Mouse (Mus musculus): ENCODE results near the gene Dgcr2.

Gene Dgcr2

DNA sequence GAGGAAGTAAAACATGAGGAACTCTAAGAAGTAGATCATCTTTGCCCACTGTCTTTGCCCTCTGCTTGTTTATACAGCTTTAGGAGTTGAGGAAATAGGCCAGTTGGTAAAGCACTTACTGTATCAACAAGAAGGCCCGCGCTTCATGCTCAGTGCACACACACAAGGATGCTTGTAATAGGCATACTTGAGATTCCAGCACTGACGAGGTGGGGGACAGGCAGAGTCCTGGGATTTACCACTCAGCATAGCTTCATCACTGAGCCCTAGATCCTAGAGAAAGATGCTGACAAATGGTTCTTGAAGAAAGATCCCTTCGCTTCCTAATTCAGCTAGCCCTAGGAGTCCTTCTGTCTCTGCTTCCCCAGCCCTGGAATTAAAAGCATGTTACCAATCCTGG is 85.2 kb downstream of the Dgcr2 start:
- DNase-seq (ENCODE audit: inconsistent age in 2 of 2, low spot score in 1 of 2): no peak

DNA sequence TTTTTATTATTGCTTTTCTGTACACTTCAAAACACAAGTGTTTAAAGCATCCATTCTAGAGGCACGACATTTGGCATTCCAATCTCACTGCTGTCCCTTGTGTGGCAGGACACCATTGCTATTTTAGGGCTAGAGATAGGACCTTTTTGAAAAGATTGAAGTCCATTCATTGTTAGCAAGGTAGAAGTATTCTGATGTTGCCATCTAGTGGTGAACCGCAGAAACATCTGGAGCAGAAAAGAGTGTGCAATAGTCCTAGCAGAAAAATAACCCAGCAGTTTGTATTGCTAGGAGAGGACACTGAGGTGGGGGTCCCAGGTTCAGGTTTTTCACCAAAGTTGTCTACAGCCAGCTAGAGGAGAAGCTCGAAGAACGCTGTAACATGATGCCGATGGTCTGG is 86.2 kb downstream of the Dgcr2 start:
- DNase-seq (ENCODE audit: inconsistent age in 2 of 2, low spot score in 1 of 2): peak; percentile 27 to 77

DNA sequence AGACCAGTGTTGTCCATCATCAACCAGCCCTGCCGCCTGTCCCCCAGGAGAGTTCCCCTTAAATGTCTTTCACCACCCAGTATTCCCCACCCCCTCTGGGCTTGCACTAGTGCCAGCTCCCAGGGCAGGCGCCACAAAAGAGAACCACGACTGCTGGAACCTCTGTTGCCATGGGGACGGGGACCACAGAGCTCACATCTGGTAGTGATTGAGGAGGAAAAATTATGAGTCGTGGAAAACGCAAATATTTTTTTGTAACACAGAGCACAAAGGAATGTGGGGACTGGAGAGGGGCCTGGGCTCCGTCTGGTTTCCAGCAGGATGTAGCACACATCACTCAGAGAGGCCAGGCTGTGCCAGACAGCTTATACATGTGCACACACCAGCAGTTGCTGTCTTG is 88.7 kb downstream of the Dgcr2 start:
- DNase-seq (ENCODE audit: inconsistent age in 2 of 2, low spot score in 1 of 2): no peak

DNA sequence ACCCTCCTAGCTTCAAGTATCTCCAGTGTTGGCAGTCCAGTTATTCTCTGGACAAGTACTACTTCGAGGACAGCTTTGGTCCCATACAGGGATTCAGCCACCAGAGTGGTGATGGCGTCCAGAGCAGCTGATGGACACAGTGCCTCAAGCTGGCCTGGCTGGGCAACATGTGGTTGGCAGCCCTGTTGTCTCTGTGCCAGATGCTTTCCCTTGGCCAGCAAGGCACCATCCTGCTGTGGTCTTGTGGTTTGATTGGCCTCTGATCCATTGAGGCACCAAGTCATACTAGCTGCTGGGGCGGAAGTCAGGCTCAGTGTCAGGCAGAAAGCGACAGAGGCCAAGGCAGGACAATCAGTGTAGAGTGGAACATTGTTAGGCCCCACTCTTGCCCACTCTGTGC is 89.2 kb downstream of the Dgcr2 start:
- no peak for DNase-seq (ENCODE audit: inconsistent age in 2 of 2, low spot score in 1 of 2)

DNA sequence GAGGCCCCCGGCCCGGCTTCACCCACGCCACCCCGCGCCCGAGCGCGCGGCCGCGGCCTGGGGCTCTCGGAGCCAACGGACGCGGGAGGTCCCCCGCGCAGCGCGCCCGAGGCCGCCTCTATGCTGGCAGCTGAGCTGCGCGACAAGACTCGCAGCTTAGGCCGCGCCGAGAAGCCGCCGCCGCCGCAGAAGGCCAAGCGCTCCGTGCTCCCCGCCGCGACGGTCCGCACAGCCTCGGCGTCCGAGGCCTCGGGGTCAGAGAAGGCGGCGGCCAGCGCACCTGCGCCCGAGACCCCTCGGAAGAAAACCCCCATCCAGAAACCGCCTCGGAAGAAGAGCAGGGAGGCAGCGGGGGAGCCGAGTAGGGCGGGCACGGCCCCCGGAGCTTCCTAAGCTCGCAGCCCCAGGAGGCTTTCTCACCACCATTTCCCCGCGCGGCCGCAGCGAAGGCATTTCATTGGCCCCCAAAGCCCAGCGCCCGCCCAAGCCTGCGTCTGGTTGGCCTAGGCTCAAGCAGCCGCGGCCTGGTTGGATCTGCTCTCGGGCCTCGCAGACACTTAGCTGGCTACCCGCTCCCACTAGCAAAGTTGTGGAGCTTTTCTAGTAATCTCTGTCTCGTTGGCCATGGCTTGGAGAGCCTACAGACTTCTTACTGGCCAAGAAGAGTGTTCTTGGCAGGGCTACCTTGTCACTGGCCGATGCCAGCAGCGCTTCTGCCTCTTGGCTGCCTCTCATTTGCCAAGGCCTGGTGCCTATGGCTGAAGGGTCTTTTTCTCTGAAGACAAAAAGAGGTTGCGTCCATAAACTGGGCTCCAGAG is 91.0 kb downstream of the Dgcr2 start:
- peak; percentile 89 to 96 for DNase-seq (ENCODE audit: inconsistent age in 2 of 2, low spot score in 1 of 2)

DNA sequence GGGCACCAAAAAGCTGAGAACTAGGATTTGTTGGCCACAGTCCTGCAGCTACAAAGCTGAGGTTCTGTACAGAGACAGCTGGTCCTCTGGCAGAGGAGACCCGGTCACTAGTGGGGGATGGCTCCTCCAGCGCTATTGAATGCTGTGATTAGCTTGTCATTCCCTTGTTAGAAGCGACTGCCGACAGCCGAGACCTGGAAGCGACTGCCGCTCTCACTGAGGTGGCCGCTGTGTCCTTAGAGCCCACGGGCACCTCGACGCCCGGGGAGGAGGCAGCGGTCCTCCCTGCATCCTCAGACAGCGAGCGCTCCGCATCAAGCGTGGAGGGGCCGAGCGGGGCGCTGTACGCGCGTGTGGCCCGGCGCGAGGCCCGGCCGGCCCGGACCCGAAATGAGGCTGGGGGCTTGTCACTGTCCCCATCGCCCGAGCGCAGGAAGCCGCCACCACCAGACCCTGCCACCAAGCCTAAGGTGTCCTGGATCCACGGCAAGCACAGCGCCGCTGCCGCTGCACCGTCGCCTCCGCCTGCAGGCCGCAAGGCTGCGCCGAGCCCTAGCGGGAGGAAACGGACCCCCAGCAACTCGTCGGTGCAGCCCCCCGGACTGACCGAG is 91.7 kb downstream of the Dgcr2 start:
- no peak for DNase-seq (ENCODE audit: inconsistent age in 2 of 2, low spot score in 1 of 2)

DNA sequence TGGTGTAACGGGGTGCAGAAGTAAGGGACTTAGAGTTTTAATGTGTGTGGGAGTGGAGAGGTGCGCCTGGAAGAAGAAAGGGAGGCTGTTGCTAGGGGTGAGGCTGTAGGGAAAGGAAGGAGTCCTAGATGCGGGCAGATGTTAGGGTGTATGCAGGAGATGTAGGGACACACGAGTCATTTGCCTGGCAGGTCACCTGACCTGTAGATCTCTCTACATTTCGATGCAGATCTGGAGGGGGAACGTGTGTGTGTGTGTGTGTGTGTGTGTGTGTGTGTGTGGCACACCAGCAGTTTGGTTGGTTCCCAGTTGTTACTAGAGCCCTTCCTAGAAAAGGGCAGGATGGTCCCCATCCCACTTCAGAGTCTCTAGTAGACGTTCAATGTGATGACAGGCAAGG is 93.4 kb downstream of the Dgcr2 start:
- DNase-seq (ENCODE audit: inconsistent age in 2 of 2, low spot score in 1 of 2): no peak

DNA sequence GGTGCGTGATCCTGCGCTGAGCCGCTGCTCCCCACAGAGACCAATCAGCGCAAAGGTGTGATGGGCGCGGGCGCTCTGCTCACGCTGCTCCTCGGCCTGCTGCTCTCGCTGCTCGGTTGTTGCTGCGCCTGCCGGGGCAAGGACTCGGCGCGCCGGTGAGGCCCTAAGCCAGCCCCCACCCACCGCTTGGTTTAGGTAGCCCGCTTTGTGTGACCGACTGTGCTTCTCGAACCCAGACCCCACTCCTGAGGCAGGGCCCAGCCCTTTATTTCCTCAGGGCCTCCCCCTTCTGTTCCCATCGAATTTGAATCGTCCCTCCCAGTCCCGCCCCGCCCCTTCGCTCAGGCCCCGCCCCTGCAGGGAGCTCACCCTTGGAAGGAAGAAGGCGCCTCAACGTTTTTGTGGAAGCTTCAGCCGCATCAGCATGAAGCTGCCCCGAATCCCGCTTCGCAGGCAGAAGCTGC is 93.9 kb downstream of the Dgcr2 start:
- DNase-seq (ENCODE audit: inconsistent age in 2 of 2, low spot score in 1 of 2): peak; percentile 52 to 79

DNA sequence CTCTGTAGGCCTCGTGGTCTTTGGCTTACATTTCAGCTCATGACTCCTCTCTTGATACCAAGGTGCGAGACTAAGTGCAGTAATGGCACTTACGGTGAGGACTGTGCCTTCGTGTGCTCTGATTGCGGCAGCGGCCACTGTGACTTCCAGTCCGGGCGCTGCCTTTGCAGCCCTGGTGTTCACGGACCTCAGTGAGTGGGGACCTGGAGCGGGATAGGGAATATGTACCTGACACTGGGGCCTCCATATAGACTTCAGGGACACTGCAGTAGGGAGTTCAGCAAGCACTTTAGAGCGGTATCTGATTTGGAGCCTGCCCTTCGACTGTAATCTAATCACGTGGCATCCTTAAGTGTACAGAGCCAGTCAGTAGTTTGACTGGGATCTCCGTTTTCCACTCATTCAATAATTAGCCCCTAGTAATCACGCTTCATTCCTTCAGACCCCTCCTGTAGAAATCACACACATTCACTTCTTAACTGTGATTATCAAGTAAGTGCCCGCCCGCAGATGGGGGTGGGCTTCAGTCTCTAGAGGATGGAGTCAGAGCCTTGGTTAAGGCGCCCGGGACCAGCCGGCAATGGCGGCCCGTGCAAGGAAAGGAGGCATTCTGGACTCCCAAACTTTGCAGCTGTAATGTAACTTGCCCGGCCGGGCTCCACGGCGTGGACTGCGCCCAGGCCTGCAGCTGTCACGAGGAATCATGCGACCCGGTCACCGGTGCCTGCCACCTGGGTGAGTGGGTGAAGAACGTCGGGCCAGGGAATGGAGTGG is 94.5 kb downstream of the Dgcr2 start:
- no peak for DNase-seq (ENCODE audit: inconsistent age in 2 of 2, low spot score in 1 of 2)

DNA sequence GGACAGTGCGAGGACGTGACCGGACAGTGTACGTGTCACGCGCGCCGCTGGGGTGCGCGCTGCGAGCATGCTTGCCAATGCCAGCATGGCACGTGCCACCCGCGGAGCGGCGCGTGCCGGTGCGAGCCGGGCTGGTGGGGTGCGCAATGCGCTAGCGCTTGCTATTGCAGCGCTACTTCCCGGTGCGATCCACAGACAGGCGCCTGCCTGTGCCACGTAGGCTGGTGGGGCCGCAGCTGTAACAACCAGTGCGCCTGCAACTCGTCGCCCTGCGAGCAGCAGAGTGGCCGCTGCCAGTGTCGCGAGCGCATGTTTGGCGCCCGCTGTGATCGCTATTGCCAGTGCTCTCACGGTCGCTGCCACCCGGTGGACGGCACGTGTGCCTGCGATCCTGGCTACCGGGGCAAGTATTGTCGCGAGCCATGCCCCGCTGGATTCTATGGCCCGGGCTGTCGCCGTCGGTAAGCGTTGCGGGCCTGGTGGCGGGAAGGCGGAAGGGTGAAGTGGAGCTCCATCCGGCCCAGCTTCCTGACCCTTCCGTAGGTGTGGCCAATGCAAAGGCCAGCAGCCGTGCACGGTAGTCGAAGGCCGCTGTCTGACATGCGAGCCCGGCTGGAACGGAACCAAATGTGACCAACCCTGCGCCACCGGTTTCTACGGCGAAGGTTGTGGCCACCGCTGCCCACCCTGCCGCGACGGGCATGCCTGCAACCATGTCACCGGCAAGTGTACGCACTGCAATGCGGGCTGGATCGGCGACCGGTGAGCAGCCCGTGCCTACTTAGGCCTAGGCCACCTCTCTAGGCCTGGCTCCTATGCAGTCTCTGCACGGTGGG is 95.3 kb downstream of the Dgcr2 start:
- peak; percentile 52 to 82 for DNase-seq (ENCODE audit: inconsistent age in 2 of 2, low spot score in 1 of 2)

DNA sequence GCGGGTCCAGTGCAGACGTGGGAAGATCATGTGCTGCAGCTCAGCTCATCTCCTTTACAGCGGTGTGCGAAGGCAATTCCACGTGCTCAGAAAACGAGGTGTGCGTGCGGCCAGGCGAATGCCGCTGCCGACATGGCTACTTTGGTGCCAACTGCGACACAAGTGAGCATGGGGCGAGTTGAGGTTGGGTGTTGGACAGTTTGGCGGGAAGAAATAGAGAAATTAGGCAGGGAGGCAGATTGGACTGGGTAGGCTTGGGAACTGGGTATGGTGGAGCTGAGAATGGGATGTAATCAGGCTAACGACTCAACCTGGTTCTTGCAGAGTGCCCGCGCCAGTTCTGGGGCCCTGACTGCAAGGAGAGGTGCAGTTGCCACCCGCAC is 95.9 kb downstream of the Dgcr2 start:
- DNase-seq (ENCODE audit: inconsistent age in 2 of 2, low spot score in 1 of 2): no peak

DNA sequence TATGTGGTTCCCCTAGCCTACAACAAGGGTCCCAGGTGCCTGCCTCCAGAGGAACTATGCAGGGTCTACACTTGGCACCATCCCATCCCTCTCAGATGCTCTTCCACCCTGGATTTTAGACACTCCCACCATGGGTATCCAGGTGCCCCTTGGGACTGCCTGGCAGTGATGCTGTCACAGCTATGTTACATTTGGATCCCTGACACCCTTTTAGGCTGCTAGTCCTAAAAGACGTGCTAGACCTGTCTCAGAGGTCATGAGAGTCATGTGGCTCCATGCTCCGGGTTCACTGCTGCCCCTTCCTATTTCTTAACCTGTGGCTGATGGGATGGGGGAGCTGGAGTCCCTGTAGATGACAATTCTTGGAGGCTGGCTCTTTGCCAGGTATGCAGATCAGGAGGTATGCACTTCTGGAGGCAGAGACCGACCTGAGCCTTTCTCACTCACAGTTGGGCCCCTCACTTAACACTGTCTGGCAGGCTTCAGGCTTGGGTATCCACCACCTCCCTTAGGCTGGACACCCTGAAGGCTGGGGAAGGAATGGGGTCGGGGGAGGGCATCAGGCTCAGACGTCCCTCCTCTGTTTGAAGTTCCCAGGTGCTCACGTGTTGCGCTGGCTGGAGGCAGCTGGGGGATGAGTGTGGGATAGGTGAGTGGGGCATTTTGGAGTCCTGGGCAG is 96.4 kb downstream of the Dgcr2 start:
- no peak for DNase-seq (ENCODE audit: inconsistent age in 2 of 2, low spot score in 1 of 2)

DNA sequence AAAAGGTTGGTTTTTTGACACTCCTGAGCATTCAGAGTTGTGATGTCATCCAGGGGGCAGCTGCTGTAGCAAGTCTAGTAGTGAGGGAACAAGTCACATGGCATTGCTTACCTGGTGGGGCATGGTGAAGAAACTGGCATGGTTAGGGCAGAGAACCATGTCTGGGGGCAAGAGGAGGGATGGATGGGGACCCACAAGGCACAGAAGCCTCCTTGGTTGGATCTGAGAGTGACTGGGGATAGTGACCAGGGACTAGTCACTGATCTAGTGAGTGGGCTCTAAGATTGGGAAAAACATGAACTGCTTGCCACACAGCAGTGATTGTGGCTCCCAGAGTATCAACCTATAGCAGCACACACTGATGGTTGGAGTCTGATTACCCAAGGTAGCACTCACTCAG is 98.8 kb downstream of the Dgcr2 start:
- no peak for DNase-seq (ENCODE audit: inconsistent age in 2 of 2, low spot score in 1 of 2)

DNA sequence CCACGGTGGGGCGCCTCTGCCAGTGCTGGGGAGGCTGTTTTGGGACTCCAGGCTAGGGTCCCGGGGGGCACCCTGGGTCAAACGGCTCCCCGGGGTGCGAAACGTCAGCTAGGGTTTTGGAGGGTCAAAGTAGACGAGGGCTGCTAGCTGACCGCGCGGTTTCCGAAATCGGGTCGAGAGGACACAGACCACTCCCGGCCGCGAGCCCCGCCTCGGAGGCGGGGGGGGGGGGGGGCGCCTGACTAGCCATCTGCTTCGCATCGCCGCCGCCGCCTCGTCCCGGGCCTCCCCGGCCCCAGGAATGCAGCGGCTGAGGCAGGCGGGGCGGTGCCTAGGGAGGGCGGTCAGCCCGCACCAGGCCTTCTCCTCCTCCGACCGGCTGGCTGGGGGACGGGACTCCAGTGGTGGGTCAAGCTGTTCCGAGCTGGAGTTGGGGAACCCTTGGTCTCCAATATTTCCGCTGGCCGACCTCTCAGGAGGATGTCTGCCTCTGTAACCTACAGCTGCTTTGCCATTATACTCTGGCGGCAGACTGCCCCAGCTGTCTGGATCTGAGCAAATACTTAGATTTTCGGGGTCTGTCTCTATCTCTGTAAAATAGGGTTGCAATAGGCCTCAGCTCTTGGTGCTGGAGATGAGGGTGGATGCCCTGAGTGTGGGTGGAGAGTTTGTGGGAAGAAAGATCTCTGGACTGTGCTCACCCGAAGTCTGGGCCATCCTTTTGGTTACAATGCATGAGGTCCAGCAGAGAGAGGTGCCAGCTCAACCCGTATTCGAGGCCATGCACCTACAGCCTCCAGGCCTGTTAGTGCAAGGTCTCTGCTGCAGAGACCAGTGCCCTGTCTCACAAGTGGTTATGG is 99.8 kb downstream of the Dgcr2 start:
- DNase-seq (ENCODE audit: inconsistent age in 2 of 2, low spot score in 1 of 2): peak in 1 of 2 experiments; percentile 37

DNA sequence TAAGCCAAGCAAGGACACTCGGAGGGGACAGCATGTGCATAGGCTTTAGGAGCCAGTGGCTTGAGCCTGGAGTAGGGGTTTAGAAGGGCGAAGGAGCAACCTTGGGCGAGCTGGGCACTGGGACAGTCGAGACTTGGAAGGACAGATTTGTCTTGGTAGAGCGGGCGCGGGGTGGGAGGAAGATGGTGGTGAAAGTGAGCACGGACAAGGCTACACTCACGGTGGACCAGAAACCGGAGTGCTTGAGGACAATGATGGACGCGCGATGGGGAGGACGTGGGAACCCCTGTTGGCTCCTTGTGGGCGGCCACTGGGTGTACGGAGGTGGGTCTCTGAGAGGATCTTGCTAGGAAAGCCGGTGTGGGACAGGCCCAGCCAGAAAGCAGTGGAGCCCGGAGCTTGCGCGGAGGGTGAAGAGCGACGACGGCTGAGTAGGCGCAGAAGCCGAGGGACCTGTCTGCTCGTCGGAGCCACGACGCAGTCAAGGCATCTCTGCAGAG is 100.5 kb downstream of the Dgcr2 start:
- DNase-seq (ENCODE audit: inconsistent age in 2 of 2, low spot score in 1 of 2): peak in 1 of 2 experiments; percentile 54

DNA sequence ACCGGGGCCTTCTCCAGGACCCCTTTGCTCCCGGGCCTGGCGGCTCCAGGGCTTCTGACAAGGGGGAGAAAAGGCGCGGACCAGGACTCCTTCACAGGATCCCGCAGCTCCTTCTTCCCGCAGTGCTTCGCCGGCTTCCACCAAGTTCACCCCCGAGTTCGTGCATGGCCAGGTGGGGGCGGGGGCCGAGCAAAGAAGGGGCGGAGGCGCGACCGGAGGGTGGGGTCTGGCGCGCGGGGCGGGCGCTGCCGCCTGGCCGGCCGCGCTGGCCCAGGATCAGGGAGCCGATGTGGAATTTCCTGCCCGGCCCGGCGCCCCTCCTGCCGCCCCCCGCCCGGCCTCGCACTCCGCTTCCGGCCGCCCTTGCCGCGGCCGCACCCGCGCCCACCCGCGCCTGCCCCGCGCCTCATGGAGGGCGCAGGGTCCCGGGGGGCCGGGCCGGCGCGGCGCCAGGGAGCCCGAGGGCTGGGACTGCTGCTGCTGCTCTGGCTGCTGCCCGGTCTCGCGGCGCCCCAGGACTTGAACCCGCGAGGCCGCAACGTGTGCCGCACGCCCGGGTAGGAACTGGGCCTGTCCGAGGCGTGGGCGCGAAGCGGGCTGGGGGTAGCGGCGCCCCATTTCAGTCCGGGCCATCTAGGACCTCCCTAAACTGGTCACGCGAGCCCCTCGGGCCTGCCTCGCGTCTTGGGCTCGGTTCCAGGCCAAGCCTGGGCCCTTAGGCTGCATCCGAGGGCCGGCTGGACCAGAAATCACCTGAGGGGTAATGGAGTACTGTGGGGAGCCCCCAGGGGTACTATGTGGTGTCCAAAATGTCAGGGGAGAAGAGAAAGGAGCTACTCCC is 101.2 kb downstream of the Dgcr2 start, which contains the start of gene Scarf2:
Gene Scarf2 (plus strand): TSS at position 312 of the 841 bp plus-strand sequence.
- peak; percentile 21 to 55 for DNase-seq (ENCODE audit: inconsistent age in 2 of 2, low spot score in 1 of 2)

DNA sequence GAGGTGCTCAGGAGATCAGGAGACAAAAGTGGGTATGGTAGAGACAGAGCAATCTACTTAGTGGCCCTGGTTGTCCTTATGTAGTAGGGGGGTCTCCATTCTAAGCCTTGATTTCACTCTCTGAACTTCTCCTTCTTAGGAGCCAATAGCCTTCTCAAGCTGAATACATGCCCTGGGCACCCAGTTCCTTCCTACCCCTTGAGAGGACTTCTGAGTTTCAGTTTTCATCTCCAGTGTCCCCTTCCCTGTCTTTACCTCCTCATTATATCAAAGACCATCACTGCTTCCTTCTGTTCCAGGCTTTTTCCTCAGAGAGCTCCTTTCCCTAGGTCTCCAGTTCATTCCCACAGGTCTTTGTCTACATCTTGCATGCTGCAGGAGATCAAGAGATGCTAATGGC is 101.8 kb downstream of the Dgcr2 start:
- no peak for DNase-seq (ENCODE audit: inconsistent age in 2 of 2, low spot score in 1 of 2)

DNA sequence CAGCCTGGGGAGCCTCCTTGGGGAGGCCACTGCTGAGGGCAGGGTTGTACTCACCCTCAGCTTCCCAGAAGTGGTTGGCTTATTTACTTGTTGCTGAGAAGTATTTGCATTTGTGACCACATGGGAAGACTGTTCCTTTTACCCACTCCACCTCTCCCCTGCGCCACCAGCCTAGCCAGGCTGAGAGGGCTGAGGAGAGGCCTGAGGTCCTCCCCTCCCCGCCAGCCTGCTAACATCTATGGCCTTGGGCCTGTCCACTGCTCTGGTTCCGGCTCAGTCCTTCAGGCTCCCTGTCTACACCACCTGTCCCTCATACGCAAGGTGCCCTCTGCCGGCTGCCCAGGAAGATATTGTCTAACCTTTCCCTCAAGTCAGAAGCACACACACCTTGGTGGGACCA is 102.7 kb downstream of the Dgcr2 start:
- DNase-seq (ENCODE audit: inconsistent age in 2 of 2, low spot score in 1 of 2): no peak

Data from adrenal gland, adult (tissue).